Mouse (Mus musculus): Measurements from ENCODE around the gene Mrpl38. TPM values are rescaled to one million over a fixed set of nuclear protein-coding genes. Genes with fewer than 3 reads are reported as not detected.

Mrpl38 gene
- polyA plus RNA-seq (2014; fragmentation: Nextera tagmentation; extraction: Ambion mirVana) = 98.0 and 109 TPM in 2 replicates

- no peak within 1 kb of the TSS for H3K27ac ChIP-seq (ENCODE audit: low read depth, low read length)
- ATAC-seq (replicated peaks; ENCODE audit: low FRiP score) = peak; percentile 97
- H3K4me2 ChIP-seq (ENCODE audit: low read depth, low read length, severe bottlenecking) = peak within 1 kb of the TSS; percentile 67
- peak within 1 kb of the TSS; percentile 80 for H3K9ac ChIP-seq (ENCODE audit: low read length)
- H3K36me3 ChIP-seq (ENCODE audit: control insufficient read depth, insufficient read depth, low read length) = peaks cover 4% of the 10 kb centered on the region; the same call in 1 of the 2 replicates
- H3K27me3 ChIP-seq (ENCODE audit: control insufficient read depth, insufficient read depth, low read length) = no peaks in the 10 kb centered on the region
- peak within 1 kb of the TSS; percentile 87 for H3K4me3 ChIP-seq (ENCODE audit: low read depth, low read length)
- peaks cover 2% of the 10 kb centered on the region; the same call in 1 of the 2 replicates for H3K4me1 ChIP-seq (replicated peaks; ENCODE audit: control insufficient read depth, insufficient read depth, low read length)
- DNase-seq (ENCODE audit: low spot score) = peak; percentile 98
- H3K9me3 ChIP-seq (ENCODE audit: control insufficient read depth, low read length) = no peaks in the 10 kb centered on the region
- WGBS = under 1% methylated on average over 60 of the region's 60 CpGs
Observed at GRCm38 (mm10) chr11:116138468-116139138, at the start of gene Mrpl38. Gene Mrpl38 (minus strand): TSS chr11:116138868.

GRCm38 (mm10) chr11:116187226-116187930 lies 48.7 kb upstream of the Mrpl38 start:
- no peak for ATAC-seq (replicated peaks; ENCODE audit: low FRiP score)
- no peaks in the 10 kb centered on the region for H3K27me3 ChIP-seq (ENCODE audit: control insufficient read depth, insufficient read depth, low read length)
- H3K27ac ChIP-seq (ENCODE audit: low read depth, low read length) = no peak overlapping the region
- H3K4me1 ChIP-seq (replicated peaks; ENCODE audit: control insufficient read depth, insufficient read depth, low read length) = no peaks in the 10 kb centered on the region
- no peak for DNase-seq (ENCODE audit: low spot score)
- WGBS = 61% methylated on average over 11 of the region's 11 CpGs
- no peak overlapping the region for H3K4me3 ChIP-seq (ENCODE audit: low read depth, low read length)
- no peaks in the 10 kb centered on the region for H3K9me3 ChIP-seq (ENCODE audit: control insufficient read depth, low read length)
- H3K4me2 ChIP-seq (ENCODE audit: low read depth, low read length, severe bottlenecking) = no peak overlapping the region
- H3K9ac ChIP-seq (ENCODE audit: low read length) = no peak overlapping the region
- no peaks in the 10 kb centered on the region; the same call in 1 of the 2 replicates for H3K36me3 ChIP-seq (ENCODE audit: control insufficient read depth, insufficient read depth, low read length)

- Histone ChIP-seq H3K4me3 (ENCODE audit: low read depth, low read length) (no peak overlapping the region), H3K4me2 (ENCODE audit: low read depth, low read length, severe bottlenecking) (no peak overlapping the region), H3K27ac (ENCODE audit: low read depth, low read length) (no peak overlapping the region), H3K4me1 (replicated peaks; ENCODE audit: control insufficient read depth, insufficient read depth, low read length) (no peaks in the 10 kb centered on the region), H3K9me3 (ENCODE audit: control insufficient read depth, low read length) (no peaks in the 10 kb centered on the region), H3K9ac (ENCODE audit: low read length) (no peak overlapping the region), H3K27me3 (ENCODE audit: control insufficient read depth, insufficient read depth, low read length) (no peaks in the 10 kb centered on the region), H3K36me3 (ENCODE audit: control insufficient read depth, insufficient read depth, low read length) (no peaks in the 10 kb centered on the region; the same call in 1 of the 2 replicates)
- no peak for ATAC-seq (replicated peaks; ENCODE audit: low FRiP score)
- DNase-seq (ENCODE audit: low spot score) = no peak
- 88% methylated on average over 11 of the region's 11 CpGs for WGBS
Observed at GRCm38 (mm10) chr11:116186360-116186759, 47.7 kb upstream of the Mrpl38 start.

- DNase-seq (ENCODE audit: low spot score) = no peak
- no peaks in the 10 kb centered on the region for H3K4me1 ChIP-seq (replicated peaks; ENCODE audit: control insufficient read depth, insufficient read depth, low read length)
- H3K9me3 ChIP-seq (ENCODE audit: control insufficient read depth, low read length) = no peaks in the 10 kb centered on the region
- no peaks in the 10 kb centered on the region; the same call in 1 of the 2 replicates for H3K36me3 ChIP-seq (ENCODE audit: control insufficient read depth, insufficient read depth, low read length)
- H3K27ac ChIP-seq (ENCODE audit: low read depth, low read length) = no peak overlapping the region
- H3K27me3 ChIP-seq (ENCODE audit: control insufficient read depth, insufficient read depth, low read length) = no peaks in the 10 kb centered on the region
- 93% methylated on average over 3 of the region's 3 CpGs for WGBS
- no peak overlapping the region for H3K9ac ChIP-seq (ENCODE audit: low read length)
- no peak for ATAC-seq (replicated peaks; ENCODE audit: low FRiP score)
- no peak overlapping the region for H3K4me3 ChIP-seq (ENCODE audit: low read depth, low read length)
- no peak overlapping the region for H3K4me2 ChIP-seq (ENCODE audit: low read depth, low read length, severe bottlenecking)
Observed at GRCm38 (mm10) chr11:116185836-116186235, 47.2 kb upstream of the Mrpl38 start.

GRCm38 (mm10) chr11:116178411-116179121 lies 39.9 kb upstream of the Mrpl38 start:
- no peak for DNase-seq (ENCODE audit: low spot score)
- H3K9ac ChIP-seq (ENCODE audit: low read length) = no peak overlapping the region
- 91% methylated on average over 20 of the region's 20 CpGs for WGBS

GRCm38 (mm10) chr11:116176010-116176409 lies 37.3 kb upstream of the Mrpl38 start:
- no peak overlapping the region for H3K4me2 ChIP-seq (ENCODE audit: low read depth, low read length, severe bottlenecking)
- no peak for DNase-seq (ENCODE audit: low spot score)
- H3K27me3 ChIP-seq (ENCODE audit: control insufficient read depth, insufficient read depth, low read length) = no peaks in the 10 kb centered on the region
- 94% methylated on average over 7 of the region's 7 CpGs for WGBS
- no peak overlapping the region for H3K4me3 ChIP-seq (ENCODE audit: low read depth, low read length)
- H3K9me3 ChIP-seq (ENCODE audit: control insufficient read depth, low read length) = no peaks in the 10 kb centered on the region
- no peaks in the 10 kb centered on the region for H3K36me3 ChIP-seq (ENCODE audit: control insufficient read depth, insufficient read depth, low read length)
- H3K9ac ChIP-seq (ENCODE audit: low read length) = no peak overlapping the region
- no peaks in the 10 kb centered on the region for H3K4me1 ChIP-seq (replicated peaks; ENCODE audit: control insufficient read depth, insufficient read depth, low read length)
- no peak for ATAC-seq (replicated peaks; ENCODE audit: low FRiP score)
- no peak overlapping the region for H3K27ac ChIP-seq (ENCODE audit: low read depth, low read length)

More at GRCm38 (mm10) chr11:116178411-116179121, 39.9 kb upstream of the Mrpl38 start:
- H3K27me3 ChIP-seq (ENCODE audit: control insufficient read depth, insufficient read depth, low read length) = no peaks in the 10 kb centered on the region
- no peak overlapping the region for H3K4me2 ChIP-seq (ENCODE audit: low read depth, low read length, severe bottlenecking)
- H3K4me3 ChIP-seq (ENCODE audit: low read depth, low read length) = no peak overlapping the region
- ATAC-seq (replicated peaks; ENCODE audit: low FRiP score) = no peak
- no peaks in the 10 kb centered on the region for H3K4me1 ChIP-seq (replicated peaks; ENCODE audit: control insufficient read depth, insufficient read depth, low read length)
- H3K9me3 ChIP-seq (ENCODE audit: control insufficient read depth, low read length) = no peaks in the 10 kb centered on the region
- H3K27ac ChIP-seq (ENCODE audit: low read depth, low read length) = no peak overlapping the region
- no peaks in the 10 kb centered on the region for H3K36me3 ChIP-seq (ENCODE audit: control insufficient read depth, insufficient read depth, low read length)

GRCm38 (mm10) chr11:116174775-116175448 lies 36.2 kb upstream of the Mrpl38 start:
- H3K4me1 ChIP-seq (replicated peaks; ENCODE audit: control insufficient read depth, insufficient read depth, low read length) = no peaks in the 10 kb centered on the region
- 92% methylated on average over 22 of the region's 22 CpGs for WGBS
- DNase-seq (ENCODE audit: low spot score) (no peak), ATAC-seq (replicated peaks; ENCODE audit: low FRiP score) (no peak)
- no peak overlapping the region for H3K27ac ChIP-seq (ENCODE audit: low read depth, low read length)
- H3K9ac ChIP-seq (ENCODE audit: low read length) = no peak overlapping the region
- no peak overlapping the region for H3K4me3 ChIP-seq (ENCODE audit: low read depth, low read length)
- H3K27me3 ChIP-seq (ENCODE audit: control insufficient read depth, insufficient read depth, low read length) = no peaks in the 10 kb centered on the region
- H3K4me2 ChIP-seq (ENCODE audit: low read depth, low read length, severe bottlenecking) = no peak overlapping the region
- H3K36me3 ChIP-seq (ENCODE audit: control insufficient read depth, insufficient read depth, low read length) = no peaks in the 10 kb centered on the region
- no peaks in the 10 kb centered on the region for H3K9me3 ChIP-seq (ENCODE audit: control insufficient read depth, low read length)

- no peak for ATAC-seq (replicated peaks; ENCODE audit: low FRiP score)
- WGBS = 85% methylated on average over 2 of the region's 2 CpGs
- no peak overlapping the region for H3K4me3 ChIP-seq (ENCODE audit: low read depth, low read length)
Observed at GRCm38 (mm10) chr11:116171959-116172358, 33.3 kb upstream of the Mrpl38 start.

More at GRCm38 (mm10) chr11:116171959-116172358, 33.3 kb upstream of the Mrpl38 start:
- no peak for DNase-seq (ENCODE audit: low spot score)
- no peaks in the 10 kb centered on the region for H3K36me3 ChIP-seq (ENCODE audit: control insufficient read depth, insufficient read depth, low read length)
- peaks cover under 1% of the 10 kb centered on the region; the same call in 1 of the 2 replicates for H3K4me1 ChIP-seq (replicated peaks; ENCODE audit: control insufficient read depth, insufficient read depth, low read length)
- no peak overlapping the region for H3K9ac ChIP-seq (ENCODE audit: low read length)
- H3K27me3 ChIP-seq (ENCODE audit: control insufficient read depth, insufficient read depth, low read length) = no peaks in the 10 kb centered on the region
- no peaks in the 10 kb centered on the region for H3K9me3 ChIP-seq (ENCODE audit: control insufficient read depth, low read length)
- H3K4me2 ChIP-seq (ENCODE audit: low read depth, low read length, severe bottlenecking) = no peak overlapping the region
- H3K27ac ChIP-seq (ENCODE audit: low read depth, low read length) = no peak overlapping the region

All from forebrain, embryonic 11.5 days (tissue).